Mouse (Mus musculus) midbrain, postnatal 0 days (tissue): Measurements from ENCODE around the gene Kif1bp. TPM values are rescaled to one million over a fixed set of nuclear protein-coding genes. Genes with fewer than 3 reads are reported as not detected.
"Not testable (repeated sequence)": the region's sequence is repeated elsewhere in the genome, so short reads cannot be mapped to it uniquely, and the experiment has no call there.

Experiments
- ATAC-seq: fragments of 200-750 bp; cut with Nextera tagmentation; 2 replicates; pipeline ENCODE4 v1.8.0; 2017; ENCODE audit warnings: moderate number of reproducible peaks, mild to moderate bottlenecking, moderate TSS enrichment, moderate library complexity; ENCODE audit not compliant: low FRiP score
- DNase-seq: peaks from one replicate; pipeline ENCODE4 v3.0.0-alpha.2; 2015; ENCODE audit warnings: low spot score
- H3K27ac ChIP-seq: fragments of 300-500 bp; sonication (generic); 2 replicates; pipeline ENCODE4 v1.5.1; 2014; ENCODE audit warnings: low read depth, mild to moderate bottlenecking, low read length, mixed read lengths
- H3K27me3 ChIP-seq: fragments of 300-500 bp; sonication (generic); 2 replicates; pipeline ENCODE4 v1.6.1; 2014; ENCODE audit warnings: low read length, control low read depth, mixed read lengths; ENCODE audit not compliant: insufficient read depth
- H3K36me3 ChIP-seq: fragments of 300-500 bp; sonication (generic); 2 replicates; pipeline ENCODE4 v1.6.1; 2014; ENCODE audit warnings: low read length, control low read depth, mixed read lengths; ENCODE audit not compliant: insufficient read depth
- H3K4me1 ChIP-seq: fragments of 300-500 bp; sonication (generic); 2 replicates; pipeline ENCODE4 v1.6.1; 2014; ENCODE audit warnings: mild to moderate bottlenecking, control low read depth, antibody characterized with exemption, low read length, mixed read lengths; ENCODE audit not compliant: insufficient read depth
- H3K4me2 ChIP-seq: fragments of 300-500 bp; sonication (generic); 2 replicates; pipeline ENCODE4 v1.6.1; 2014; ENCODE audit warnings: low read depth, mild to moderate bottlenecking, low read length, mixed read lengths; ENCODE audit not compliant: poor library complexity, severe bottlenecking
- H3K4me3 ChIP-seq: fragments of 300-500 bp; sonication (generic); 2 replicates; pipeline ENCODE4 v1.5.1; 2014; ENCODE audit warnings: low read depth, mild to moderate bottlenecking, low read length, moderate library complexity
- H3K9ac ChIP-seq: fragments of 300-500 bp; sonication (generic); replicated peaks from 2 replicates; pipeline ENCODE4 v1.6.1; 2014; ENCODE audit warnings: mild to moderate bottlenecking, low read length, moderate library complexity, mixed read lengths; ENCODE audit not compliant: poor library complexity, severe bottlenecking
- H3K9me3 ChIP-seq: fragments of 300-500 bp; sonication (generic); 2 replicates; pipeline ENCODE4 v1.6.1; 2016; ENCODE audit warnings: low read length, control low read depth
- CTCF ChIP-seq: IDR thresholded peaks from 2 replicates; pipeline ENCODE4 v1.5.1; 2016; ENCODE audit warnings: antibody characterized with exemption, mild to moderate bottlenecking
- WGBS: fragments of 180-500 bp; shearing (Covaris S2); extraction: QIAGEN DNeasy Blood & Tissue Kit; methylation state at CpG from one replicate; pipeline ENCODE4 v1.1.7; 2014; 5-methylcytosine and 5-hydroxymethylcytosine counted together
- polyA plus RNA-seq: library from polyadenylated mRNA; unstranded; fragments of >200 nt; fragmentation: Nextera tagmentation; extraction: Ambion mirVana; gene quantifications from 2 replicates; pipeline ENCODE4 v1.2.1, GENCODE M21; 2015
- total RNA-seq: library from RNA; depleted of rRNA; stranded (reverse); fragments of >200 nt; gene quantifications from 2 replicates; pipeline ENCODE4 v1.2.3, GENCODE M21; 2014; rRNA removed

Gene Kif1bp
- total and polyA plus RNA-seq, 2 experiments from 2014 or later, result 70.5 to 73.4 TPM

DNA sequence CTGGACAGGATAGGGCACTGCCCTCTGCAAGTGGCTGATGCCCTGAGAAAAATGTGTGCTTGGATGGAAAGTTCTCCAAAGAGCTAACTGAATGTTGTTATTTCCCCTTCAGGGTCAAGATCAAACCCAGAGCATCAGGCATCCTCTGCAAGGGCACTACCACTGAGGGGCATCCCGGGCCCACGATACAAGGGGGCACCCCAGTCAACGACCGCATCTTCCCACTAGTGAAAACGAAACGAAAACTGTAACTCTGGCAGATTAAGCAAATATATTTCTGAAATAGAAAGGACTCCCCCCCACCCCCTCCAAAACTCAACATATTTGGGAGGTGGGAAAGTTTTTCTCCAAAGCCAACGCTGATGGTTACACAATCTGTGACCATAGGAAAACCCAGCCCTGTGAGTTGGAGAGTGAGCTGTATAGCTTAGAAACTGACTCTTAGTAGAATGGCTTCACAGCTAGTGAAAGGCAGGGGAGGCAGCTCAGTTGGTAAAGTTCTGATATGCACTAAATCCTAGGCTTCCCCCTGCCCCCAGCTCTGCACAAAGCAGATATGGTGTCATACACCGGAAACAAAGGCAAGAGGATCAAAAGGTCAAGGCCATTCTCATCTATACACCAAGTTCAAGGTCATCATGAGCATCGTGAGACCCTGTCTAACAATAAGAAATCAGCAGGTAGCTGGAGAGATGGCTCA lies 77.2 kb downstream of the Kif1bp start:
- Histone ChIP-seq H3K9ac (no peak overlapping the region), H3K27ac (no peak overlapping the region), H3K4me3 (no peak overlapping the region), H3K9me3 (no peaks in the 10 kb centered on the region), H3K4me2 (no peak overlapping the region), H3K27me3 (no peaks in the 10 kb centered on the region), H3K36me3 (no peaks in the 10 kb centered on the region), H3K4me1 (no peaks in the 10 kb centered on the region)
- 90% methylated on average over 9 of the region's 9 CpGs for WGBS
- no peak for ATAC-seq
- DNase-seq, result no peak
- TF ChIP-seq CTCF, result no peak

DNA sequence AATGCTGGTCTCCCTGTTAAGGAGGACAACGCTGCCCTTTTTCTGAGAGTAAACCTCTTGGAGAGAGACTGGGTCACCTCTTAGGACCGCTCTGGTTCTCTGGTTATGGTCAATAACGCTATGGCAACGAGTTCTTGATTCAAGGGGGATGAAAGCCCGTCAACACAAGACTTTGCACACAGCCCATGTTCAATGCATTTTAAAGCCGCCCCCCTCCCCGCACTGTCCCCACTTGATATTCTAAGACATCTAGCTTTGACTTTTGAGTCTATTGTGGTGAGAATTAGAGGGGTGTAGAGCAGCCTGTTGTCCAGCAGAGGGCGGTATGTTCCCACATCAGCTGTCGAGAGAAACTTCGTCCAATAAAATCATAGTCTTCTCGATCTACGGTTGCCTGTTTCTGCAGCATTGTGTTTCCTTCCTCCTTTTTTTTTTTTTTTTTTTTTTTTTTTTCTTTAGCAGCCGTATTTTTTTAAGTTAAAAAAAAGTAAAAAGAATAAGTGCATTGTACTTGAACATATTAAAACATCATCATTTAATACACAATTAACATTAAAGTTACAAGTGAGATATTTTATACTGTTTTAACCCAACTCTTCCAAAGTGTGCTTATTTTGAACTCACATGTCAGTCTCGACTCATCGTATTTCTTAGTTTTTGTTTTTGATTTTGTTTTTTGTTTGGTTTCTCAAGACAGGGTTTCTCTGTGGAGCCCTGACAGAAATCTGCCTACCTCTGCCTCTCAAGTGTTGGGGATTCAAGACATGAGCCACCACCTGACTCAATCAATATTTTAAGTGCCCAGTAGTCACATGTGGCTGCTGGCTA lies 78.0 kb downstream of the Kif1bp start:
- Histone ChIP-seq H3K27ac (no peak overlapping the region), H3K27me3 (no peaks in the 10 kb centered on the region), H3K4me2 (peak overlapping the region; percentile 31), H3K9me3 (no peaks in the 10 kb centered on the region), H3K4me1 (no peaks in the 10 kb centered on the region), H3K36me3 (no peaks in the 10 kb centered on the region), H3K4me3 (peak overlapping the region; percentile 14; the same call in 1 of the 2 replicates), H3K9ac (no peak overlapping the region)
- peak; percentile 94 for TF ChIP-seq CTCF
- ATAC-seq (peak; percentile 38; the same call in 1 of the 2 replicates), DNase-seq (peak; percentile 79)
- WGBS, result 22% methylated on average over 15 of the region's 15 CpGs

DNA sequence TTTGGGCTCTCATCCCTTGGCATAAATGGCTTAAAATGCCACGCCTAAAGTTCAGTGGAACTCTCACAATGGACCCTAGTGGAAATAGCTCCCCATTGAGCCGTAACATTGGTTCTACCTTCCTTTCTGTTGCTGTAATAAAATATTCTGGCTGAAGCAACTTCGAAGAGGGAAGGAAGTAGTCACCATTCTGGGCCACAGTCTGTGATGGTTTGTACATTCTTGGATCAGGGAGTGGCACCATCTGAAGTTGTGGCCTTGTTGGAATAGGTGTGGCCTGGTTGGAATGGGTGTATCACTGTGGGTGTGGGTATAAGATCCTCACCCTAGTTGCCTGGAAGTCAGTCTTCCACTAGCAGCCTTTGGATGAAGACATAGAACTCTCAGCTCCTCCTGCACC lies 86.6 kb downstream of the Kif1bp start:
- WGBS, result 83% methylated on average over 3 of the region's 3 CpGs
- H3K27me3 ChIP-seq, H3K27ac ChIP-seq, H3K4me2 ChIP-seq, H3K4me3 ChIP-seq, ATAC-seq, DNase-seq, H3K4me1 ChIP-seq, H3K9me3 ChIP-seq, H3K36me3 ChIP-seq, H3K9ac ChIP-seq: not testable (repeated sequence)

Other genes starting within 250 kb of the Kif1bp start
- 103 and 119 TPM in 2 replicates for gene Hk1, start 198.5 kb downstream of the Kif1bp start, total RNA-seq
- gene Hk1, start 198.5 kb downstream of the Kif1bp start, polyA plus RNA-seq, result 157 and 163 TPM in 2 replicates
- 0.44 and 0.47 TPM in 2 replicates for gene Hkdc1, start 156.0 kb downstream of the Kif1bp start, total RNA-seq
- gene Hkdc1, start 156.0 kb downstream of the Kif1bp start, polyA plus RNA-seq, result 0.29 and 0.46 TPM in 2 replicates
- gene 4930507D05Rik, start 129.0 kb downstream of the Kif1bp start, total RNA-seq, result 1.7 and 2.7 TPM in 2 replicates
- 1.2 and 1.5 TPM in 2 replicates for gene 4930507D05Rik, start 129.0 kb downstream of the Kif1bp start, polyA plus RNA-seq
- gene Supv3l1, start 128.7 kb downstream of the Kif1bp start, total RNA-seq, result 23.4 and 26.6 TPM in 2 replicates
- 15.5 and 16.1 TPM in 2 replicates for gene Supv3l1, start 128.7 kb downstream of the Kif1bp start, polyA plus RNA-seq
- gene Vps26a, start 91.7 kb downstream of the Kif1bp start, total RNA-seq, result 28.6 and 31.4 TPM in 2 replicates
- gene Vps26a, start 91.7 kb downstream of the Kif1bp start, polyA plus RNA-seq, result 41.8 and 42.6 TPM in 2 replicates
- gene Srgn, start 51.0 kb downstream of the Kif1bp start, total RNA-seq, result 15.5 and 16.2 TPM in 2 replicates
- gene Srgn, start 51.0 kb downstream of the Kif1bp start, polyA plus RNA-seq, result 19.3 and 23.5 TPM in 2 replicates
- gene Ddx21, start 23.8 kb upstream of the Kif1bp start, total RNA-seq, result 16.7 and 20.2 TPM in 2 replicates
- gene Ddx21, start 23.8 kb upstream of the Kif1bp start, polyA plus RNA-seq, result 8.7 and 10.6 TPM in 2 replicates
- gene Ddx50, start 72.8 kb upstream of the Kif1bp start, total RNA-seq, result 40.8 and 61.8 TPM in 2 replicates
- gene Ddx50, start 72.8 kb upstream of the Kif1bp start, polyA plus RNA-seq, result 71.9 and 77.0 TPM in 2 replicates
- gene Stox1, start 147.7 kb upstream of the Kif1bp start, total RNA-seq, result 6.7 TPM in 2 replicates
- 6.2 and 6.3 TPM in 2 replicates for gene Stox1, start 147.7 kb upstream of the Kif1bp start, polyA plus RNA-seq
- gene Ccar1, start 213.8 kb upstream of the Kif1bp start, total RNA-seq, result 49.9 and 70.8 TPM in 2 replicates
- 69.6 and 78.5 TPM in 2 replicates for gene Ccar1, start 213.8 kb upstream of the Kif1bp start, polyA plus RNA-seq